Mouse (Mus musculus) v-Abl transformed pro-B cells (cell line): ENCODE data around the gene Fap.

Source experiments
- in situ Hi-C, 2 experiments: fragments of 400-800 bp; cut with MboI; formaldehyde crosslinking; loops; one replicate each; pipeline ENCODE4 v1.15.1; 2025; ENCODE audit not compliant: unreplicated experiment in 2 of 2

Fap gene

DNA sequence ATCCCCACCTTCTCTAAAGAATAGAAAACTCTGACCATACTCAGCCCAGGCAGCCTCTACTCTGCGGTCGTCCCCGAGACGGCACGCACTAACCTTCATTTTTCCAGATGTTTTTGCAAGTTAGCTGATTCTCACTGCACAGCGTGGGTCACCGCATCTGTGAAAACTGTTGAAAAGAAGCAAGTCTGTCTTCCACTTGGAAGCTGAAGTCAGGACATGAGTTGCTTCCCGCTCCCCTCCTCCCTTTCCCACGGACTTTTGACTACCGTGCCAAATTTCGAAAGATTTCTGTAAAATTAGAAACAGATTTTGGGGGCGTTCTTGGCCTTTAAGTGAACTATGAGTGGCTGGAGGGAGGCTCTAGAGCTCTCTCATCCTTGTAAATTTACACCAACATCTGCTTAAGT is at the start of gene Fap:
Gene Fap, minus strand, starts transcription at position 323 of the 407 bp plus-strand sequence.
- in situ Hi-C loops: no loop called here

DNA sequence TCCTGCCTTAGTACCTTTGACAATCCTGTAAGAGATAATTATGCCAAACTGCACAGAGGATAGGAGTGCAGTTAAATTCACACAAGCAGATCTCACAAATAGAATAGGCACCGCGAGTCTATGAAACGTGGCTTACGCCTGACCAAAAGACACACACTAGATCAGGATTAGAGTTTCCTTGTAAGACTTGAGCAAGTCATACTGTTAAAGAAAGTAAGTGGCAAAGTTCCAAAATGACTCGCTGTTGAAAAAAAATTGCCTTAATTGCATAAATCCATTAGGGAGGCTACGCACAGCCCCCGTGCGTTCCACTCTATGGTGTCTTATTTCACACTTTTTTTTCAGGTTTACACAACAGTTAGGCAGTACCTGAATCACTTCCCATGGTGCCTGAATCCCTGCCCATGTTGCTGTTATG is 49.2 kb upstream of the Fap start:
- in situ Hi-C loops: loop anchor here (10.0 to 25.0 kb wide), 5 partner anchors 158 to 1128 kb away; no protein-coding TSS in a partner anchor

DNA sequence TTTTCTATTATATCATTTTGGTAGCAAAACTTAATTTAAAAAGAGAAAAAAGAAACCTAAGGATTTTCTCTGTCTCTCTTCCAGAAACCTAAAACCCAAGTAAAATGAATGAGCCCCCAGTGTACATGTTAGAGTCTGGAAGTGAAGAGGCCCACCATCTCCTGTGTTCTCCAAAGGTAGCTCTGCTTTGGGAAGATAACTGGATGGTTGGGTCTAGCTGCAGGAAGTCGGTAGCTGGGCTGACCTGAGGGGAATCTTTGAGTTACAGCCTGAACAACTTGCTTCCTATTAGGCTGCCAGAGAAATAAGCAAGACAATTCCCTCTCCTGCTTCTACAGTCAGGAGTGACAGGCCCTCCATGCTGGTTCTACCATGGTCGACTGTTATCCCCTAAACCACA is 45.8 kb upstream of the Fap start:
- in situ Hi-C loops: loop anchor here (10.0 to 25.0 kb wide), 5 partner anchors 155 to 1125 kb away; no protein-coding TSS in a partner anchor

DNA sequence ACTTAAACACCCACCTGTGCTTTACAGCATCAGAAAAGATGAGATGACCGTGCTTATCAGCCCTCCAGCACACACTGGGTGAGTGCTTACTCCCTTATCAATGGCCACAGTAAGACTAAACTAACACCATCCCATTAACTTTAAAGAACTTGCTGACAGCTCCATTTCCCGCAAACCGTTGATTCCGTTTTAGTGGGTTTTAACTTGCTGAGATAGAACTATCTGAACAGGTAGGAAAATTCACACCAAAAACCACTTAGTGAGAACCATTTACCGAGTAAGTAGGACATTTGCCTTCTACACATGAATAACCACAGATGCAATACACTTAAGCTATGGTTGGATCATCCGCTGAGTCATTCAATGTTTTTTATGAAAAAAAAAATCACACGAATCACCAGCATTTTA is 45.1 kb upstream of the Fap start:
- in situ Hi-C loops: loop anchor here in 1 of 2 experiments (25.0 kb wide), 1 partner anchor 307 kb away; no protein-coding TSS in a partner anchor

DNA sequence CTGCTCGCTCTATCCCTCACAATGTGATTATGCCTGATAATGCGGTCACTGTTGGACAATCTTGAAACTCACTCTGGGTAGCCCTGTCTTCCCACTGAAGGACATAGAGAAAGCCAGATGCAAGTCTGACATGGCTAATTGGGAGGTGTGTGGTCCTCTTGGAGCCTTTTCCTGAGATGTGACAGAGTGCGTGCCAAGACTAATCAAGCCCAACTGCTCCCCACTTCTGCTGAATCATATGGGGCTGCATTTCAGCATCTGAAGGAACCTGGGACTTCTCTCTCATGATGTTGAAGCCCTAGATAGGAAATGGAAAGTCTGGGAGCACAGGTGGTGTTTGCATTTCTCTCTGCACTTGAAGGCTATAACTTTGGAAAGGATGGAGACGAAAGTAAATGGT is 39.3 kb upstream of the Fap start:
- in situ Hi-C loops: loop anchor here in 1 of 2 experiments (25.0 kb wide), 1 partner anchor 301 kb away; no protein-coding TSS in a partner anchor

GRCm38 (mm10) chr2:62606205-62606604 is 32.3 kb upstream of the Fap start:
- in situ Hi-C loops: loop anchor here in 1 of 2 experiments (25.0 kb wide), 1 partner anchor 294 kb away; no protein-coding TSS in a partner anchor

DNA sequence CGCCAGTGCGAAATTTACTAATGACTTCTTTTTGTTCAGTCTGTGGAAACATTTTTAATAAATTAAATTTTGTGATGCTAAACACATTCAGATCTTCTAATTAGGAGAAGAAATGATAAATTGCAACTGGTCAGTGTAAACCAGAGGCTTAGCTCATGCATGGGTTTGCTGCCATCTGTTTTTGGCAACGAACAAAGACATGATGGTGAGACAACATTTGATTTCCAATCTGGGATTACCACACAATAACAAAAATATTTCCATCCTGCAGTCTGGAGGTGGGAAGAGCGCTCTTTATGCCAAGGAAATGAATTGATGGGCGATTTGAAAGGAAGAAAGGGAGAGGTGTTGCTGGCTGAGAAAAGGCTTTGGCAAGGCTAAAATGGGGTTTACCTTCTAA is 29.7 kb upstream of the Fap start:
- in situ Hi-C loops: loop anchor here in 1 of 2 experiments (25.0 kb wide), 1 partner anchor 291 kb away; no protein-coding TSS in a partner anchor

- in situ Hi-C loops: no loop called here
These were observed 22.7 kb upstream of the Fap start for GRCm38 (mm10) chr2:62596586-62596985.

DNA sequence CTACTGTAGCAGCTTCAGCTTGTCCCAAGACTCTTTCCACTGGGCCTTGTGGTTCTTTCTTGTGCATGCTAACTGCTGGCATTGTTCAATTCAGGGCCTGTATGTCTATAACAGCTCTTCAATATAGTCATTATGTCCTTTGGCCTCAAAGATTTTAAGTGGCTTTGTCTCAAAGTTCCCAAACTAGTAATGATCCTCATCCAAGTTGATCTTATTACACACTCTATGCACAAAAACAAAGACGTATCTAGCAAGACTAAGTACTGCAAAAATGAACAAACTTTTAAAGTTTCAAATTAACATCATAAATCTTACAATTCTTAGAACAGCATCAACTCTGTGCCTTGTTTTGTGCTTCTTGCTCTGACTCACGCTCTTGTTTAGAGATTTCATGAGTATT is 20.6 kb upstream of the Fap start:
- in situ Hi-C loops: no loop called here

- in situ Hi-C loops: no loop called here
These were observed 17.7 kb upstream of the Fap start for GRCm38 (mm10) chr2:62591555-62591954.

DNA sequence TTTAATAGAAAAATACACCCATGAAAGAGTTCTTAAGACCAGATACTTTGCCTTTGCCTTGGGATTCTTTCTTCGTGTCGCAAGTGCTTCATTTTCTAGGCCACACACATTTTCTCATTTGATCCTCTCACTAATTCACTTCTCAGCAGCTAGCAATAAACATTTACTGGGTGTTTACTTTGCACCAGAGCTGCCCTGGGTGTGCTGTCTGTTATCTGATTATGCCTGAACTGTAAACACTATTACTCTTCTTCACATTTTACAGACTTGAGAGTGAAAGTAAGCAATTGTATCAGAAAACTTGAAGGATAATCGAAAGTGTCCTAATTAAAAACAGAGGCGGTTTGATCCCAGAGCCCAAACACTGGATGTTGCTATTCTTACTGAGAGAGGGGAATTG is 15.5 kb upstream of the Fap start:
- in situ Hi-C loops: no loop called here

DNA sequence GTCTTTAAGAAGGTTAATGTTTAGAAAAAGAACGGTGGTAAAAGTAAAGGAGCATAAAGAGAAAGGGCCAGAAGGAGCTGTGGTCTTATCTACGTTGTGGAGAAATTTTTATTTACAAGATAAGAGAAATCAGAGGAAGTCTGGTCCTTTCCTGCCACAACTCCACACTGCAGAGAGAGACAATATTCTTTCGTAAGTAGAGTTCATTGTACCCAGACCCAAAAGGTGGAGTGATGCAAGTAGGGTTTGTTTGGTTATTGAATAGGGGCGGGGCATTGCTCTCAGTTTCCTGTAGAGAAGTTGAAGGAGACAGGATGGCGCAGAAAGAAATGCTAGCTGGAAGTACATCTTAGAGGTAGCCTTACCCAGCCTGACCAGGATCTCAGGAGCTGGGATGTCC is 11.9 kb upstream of the Fap start:
- in situ Hi-C loops: no loop called here

DNA sequence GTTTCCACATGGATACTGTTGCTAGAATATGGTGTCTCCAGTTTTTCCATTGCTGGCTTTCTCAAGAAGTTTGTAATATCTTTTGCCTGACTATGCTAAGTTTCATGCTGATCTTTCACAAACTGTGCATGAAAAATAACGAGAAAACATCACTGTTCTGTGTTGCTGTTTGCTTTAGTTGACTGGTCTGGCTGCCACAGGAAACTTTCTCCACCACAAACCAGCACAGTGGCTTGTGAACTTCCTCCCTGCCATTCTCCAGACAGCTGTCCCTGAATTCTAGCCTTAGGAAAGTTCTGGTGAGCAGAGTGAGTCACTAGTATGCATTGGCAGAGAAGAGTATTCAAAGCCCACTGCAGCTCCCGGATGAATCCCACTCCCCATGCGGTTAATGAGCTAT is 1.1 kb upstream of the Fap start:
- in situ Hi-C loops: no loop called here

DNA sequence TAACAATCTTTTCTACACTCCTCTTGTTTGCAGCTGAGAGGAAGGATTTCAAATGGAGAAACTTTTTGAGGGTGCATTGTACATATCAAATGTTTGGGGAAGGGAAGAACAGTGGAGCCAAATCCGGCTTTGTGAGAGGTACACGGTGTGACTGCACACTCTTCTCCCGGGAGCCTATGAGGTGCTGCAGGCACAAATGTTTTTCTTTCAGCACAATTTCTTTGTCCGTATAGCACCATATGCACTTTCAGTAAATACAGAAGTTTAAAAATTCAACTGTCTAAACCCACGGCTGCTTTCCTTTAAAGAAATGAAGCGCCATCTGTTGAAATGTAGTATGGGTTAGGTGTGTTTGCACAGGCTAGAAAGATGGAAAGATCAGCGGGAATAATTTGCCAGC is 375 bp upstream of the Fap start:
- in situ Hi-C loops: no loop called here

GRCm38 (mm10) chr2:62573099-62573752 is 649 bp downstream of the Fap start:
- in situ Hi-C loops: no loop called here

DNA sequence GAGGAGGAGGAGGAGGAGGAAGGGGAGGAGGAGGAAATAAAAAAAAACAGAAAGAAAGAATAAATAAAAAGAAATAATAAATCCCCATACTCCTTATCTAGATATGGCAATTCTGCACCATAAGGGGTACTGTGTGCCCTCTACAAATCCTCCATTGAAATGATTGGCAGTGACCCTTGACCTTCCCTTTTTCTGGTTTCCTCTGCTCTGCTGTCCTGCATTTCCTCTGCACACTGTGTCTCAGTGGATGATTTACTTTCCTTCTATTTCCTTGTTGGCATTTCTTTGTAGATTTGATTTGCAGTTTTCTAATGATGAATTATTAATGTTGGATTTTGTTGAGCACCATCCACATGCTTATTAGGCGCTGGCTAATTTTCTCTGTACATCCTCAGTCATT is 9.2 kb downstream of the Fap start:
- in situ Hi-C loops: no loop called here

GRCm38 (mm10) chr2:62562661-62563485 is 11.0 kb downstream of the Fap start:
- in situ Hi-C loops: no loop called here

GRCm38 (mm10) chr2:62557417-62557816 is 16.5 kb downstream of the Fap start:
- in situ Hi-C loops: no loop called here

DNA sequence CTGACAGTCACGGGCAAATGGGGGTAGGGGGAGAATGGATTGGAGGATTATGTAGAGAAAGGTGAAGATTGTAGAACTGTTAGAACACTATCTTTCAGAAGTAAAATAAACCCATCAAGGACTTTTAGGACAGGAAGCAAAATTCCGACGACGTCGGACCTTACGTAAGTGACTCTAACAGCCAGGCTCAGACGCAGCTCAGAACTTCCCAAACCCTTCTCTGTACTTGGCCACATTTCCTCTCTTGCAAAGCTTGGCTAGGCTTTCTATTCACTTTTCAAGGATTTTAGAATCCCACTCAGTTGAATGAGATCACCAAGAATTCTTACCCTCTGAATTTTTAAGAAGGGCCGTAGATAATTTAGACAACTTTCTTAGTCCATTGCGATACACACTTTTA is 17.5 kb downstream of the Fap start:
- in situ Hi-C loops: no loop called here

DNA sequence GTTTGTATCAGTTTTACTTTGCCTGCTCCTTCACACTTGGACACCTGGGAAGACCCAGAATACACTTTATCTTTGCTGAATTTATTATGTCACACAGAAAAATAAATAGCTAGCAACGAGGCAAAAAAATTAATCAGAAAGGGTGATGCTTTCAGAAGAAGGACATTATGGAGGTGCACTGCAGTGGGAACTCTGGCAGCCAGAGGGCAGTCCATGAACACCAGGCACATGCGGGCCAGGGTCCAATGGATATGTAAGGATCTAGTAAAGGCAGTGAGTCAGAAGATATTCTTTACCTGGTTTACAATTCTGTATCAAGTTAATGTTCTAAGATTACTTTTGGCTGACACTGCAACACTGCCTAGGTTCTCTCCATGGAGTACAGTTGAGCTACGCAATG is 24.2 kb downstream of the Fap start:
- in situ Hi-C loops: no loop called here

- in situ Hi-C loops: no loop called here
These were observed 24.7 kb downstream of the Fap start for GRCm38 (mm10) chr2:62549131-62549530.

DNA sequence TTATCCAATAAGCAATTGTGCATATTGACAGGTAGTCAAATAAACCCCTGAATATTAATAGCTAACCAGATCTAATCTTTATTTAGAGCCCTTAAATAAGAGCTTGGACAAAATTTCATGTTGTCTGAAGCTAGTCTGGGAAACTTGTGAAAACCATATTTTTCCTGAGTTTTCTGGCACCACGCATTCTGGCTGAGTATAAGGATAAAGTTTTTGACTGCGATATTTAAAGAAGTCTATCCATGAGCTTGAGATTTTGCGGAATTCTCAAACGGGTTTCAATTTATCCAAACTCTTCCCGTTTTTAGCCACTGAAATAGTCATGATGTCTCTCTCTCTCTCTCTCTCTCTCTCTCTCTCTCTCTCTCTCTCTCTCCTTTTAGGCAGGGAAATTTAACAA is 25.8 kb downstream of the Fap start:
- in situ Hi-C loops: no loop called here
